Mouse (Mus musculus) limb, embryonic 12.5 days (tissue): ENCODE measurements around the gene Gm10944. TPM values are rescaled to one million over a fixed set of nuclear protein-coding genes. Genes with fewer than 3 reads are reported as not detected.
A peak's percentile ranks its signal among the peaks of the same experiment; 100 is the strongest.

ENCODE experiments used
- ATAC-seq: fragments of 200-750 bp; cut with Nextera tagmentation; 2 replicates; pipeline ENCODE4 v1.8.0; 2017; ENCODE audit warnings: low read depth, moderate TSS enrichment; ENCODE audit not compliant: insufficient number of reproducible peaks, insufficient read depth, low FRiP score, low TSS enrichment
- H3K27ac ChIP-seq: fragments of 300-500 bp; sonication (generic); 2 replicates; pipeline ENCODE4 v1.5.1; 2016; ENCODE audit warnings: mild to moderate bottlenecking, moderate library complexity
- H3K27me3 ChIP-seq: fragments of 300-500 bp; sonication (generic); 2 replicates; pipeline ENCODE4 v1.6.1; 2016; ENCODE audit warnings: mild to moderate bottlenecking, moderate library complexity
- H3K36me3 ChIP-seq: fragments of 300-500 bp; sonication (generic); 2 replicates; pipeline ENCODE4 v1.6.1; 2016; ENCODE audit warnings: mild to moderate bottlenecking, moderate library complexity
- H3K4me1 ChIP-seq: fragments of 300-500 bp; sonication (generic); replicated peaks from 2 replicates; pipeline ENCODE4 v1.6.1; 2016
- H3K4me2 ChIP-seq: fragments of 300-500 bp; sonication (generic); 2 replicates; pipeline ENCODE4 v1.6.1; 2016; ENCODE audit warnings: mild to moderate bottlenecking, moderate library complexity
- H3K4me3 ChIP-seq: fragments of 300-500 bp; sonication (generic); replicated peaks from 2 replicates; pipeline ENCODE4 v1.5.1; 2016; ENCODE audit warnings: mild to moderate bottlenecking
- H3K9ac ChIP-seq: fragments of 300-500 bp; sonication (generic); replicated peaks from 2 replicates; pipeline ENCODE4 v1.6.1; 2016; ENCODE audit warnings: mild to moderate bottlenecking, moderate library complexity
- H3K9me3 ChIP-seq: fragments of 300-500 bp; sonication (generic); 2 replicates; pipeline ENCODE4 v1.6.1; 2016; ENCODE audit warnings: mild to moderate bottlenecking, moderate library complexity
- WGBS: fragments of 180-500 bp; shearing (Covaris S2); methylation state at CpG from one replicate; pipeline ENCODE4 v1.1.7; 2016; 5-methylcytosine and 5-hydroxymethylcytosine counted together
- polyA plus RNA-seq: library from polyadenylated mRNA; unstranded; fragments of >200 nt; fragmentation: Nextera tagmentation; extraction: Ambion mirVana; gene quantifications from 2 replicates; pipeline ENCODE4 v1.2.1, GENCODE M21; 2016

Gm10944 gene
- not detected in 2 replicates for polyA plus RNA-seq

DNA sequence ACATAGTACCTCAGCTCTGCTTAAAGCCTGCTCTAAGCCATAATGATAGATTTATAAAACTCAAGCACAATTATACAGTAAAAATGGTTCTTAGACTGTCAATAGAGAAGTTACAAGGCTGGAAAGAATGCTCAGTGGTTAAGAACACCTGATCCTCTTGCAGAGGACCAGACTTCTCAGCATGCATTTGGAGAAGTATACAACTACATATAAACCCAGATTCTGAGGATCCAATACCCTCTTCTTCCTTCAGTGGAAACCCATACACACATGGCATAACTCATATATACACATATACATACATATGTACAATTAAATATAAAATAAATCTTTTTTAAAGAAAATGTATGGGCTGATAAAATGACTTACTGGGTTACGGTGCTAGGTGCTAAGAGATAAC lies at the start of gene Gm10944:
TSS of gene Gm10944 (plus strand) at position 301 of the 400 bp plus-strand sequence.
- Histone ChIP-seq H3K4me1 (no peaks in the 10 kb centered on the region), H3K4me3 (no peak within 1 kb of the TSS), H3K4me2 (no peak within 1 kb of the TSS), H3K9ac (no peak within 1 kb of the TSS), H3K9me3 (no peaks in the 10 kb centered on the region), H3K36me3 (no peaks in the 10 kb centered on the region), H3K27me3 (no peaks in the 10 kb centered on the region), H3K27ac (no peak within 1 kb of the TSS)
- WGBS: 97% methylated on average over 1 of the region's 1 CpGs
- no peak for ATAC-seq

DNA sequence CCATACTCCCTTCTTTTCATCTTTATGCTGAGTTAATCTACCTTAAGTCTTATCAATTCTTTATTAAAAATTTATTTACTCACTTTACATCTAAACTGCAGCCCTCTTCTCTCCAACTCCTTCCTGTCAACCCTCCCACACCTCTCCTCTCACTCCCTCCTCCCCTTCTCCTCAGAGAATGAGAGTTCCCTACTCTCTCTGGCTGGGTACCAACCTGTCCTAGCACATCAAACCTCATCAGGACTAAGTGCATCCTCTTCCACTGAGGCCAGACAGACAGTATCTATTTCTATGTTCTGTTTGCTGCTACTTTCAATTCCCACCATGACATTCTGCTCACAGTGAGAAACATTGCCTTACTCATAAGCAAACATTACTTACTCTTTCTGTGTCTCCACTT lies 25.2 kb upstream of the Gm10944 start:
- Histone ChIP-seq H3K36me3 (no peaks in the 10 kb centered on the region), H3K4me2 (no peak overlapping the region), H3K9me3 (no peaks in the 10 kb centered on the region), H3K27me3 (peaks cover 3% of the 10 kb centered on the region; the same call in 1 of the 2 replicates), H3K4me3 (no peak overlapping the region), H3K9ac (no peak overlapping the region), H3K4me1 (no peaks in the 10 kb centered on the region), H3K27ac (no peak overlapping the region)
- no peak for ATAC-seq

DNA sequence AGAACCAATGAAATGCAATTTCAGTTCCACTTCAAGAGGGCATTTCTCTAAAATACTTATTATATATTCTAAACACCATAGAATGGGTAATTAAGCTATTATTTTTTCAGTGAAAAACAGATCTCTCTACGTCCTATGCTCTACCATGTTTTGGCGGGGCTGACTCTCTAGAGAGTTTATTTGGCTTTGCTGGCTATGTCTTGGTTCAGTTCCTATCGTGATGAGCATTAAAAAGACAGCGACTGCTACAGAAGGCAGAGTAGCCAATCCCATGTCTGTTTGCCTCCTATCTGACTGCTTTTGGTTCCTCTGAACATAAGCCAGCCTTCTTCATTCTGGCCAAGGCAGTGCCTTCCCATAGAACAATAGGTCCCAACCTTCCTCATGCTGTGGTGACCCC lies 24.5 kb upstream of the Gm10944 start:
- Histone ChIP-seq H3K9me3 (no peaks in the 10 kb centered on the region), H3K4me3 (no peak overlapping the region), H3K4me2 (no peak overlapping the region), H3K27me3 (peaks cover 3% of the 10 kb centered on the region; the same call in 1 of the 2 replicates), H3K36me3 (no peaks in the 10 kb centered on the region), H3K9ac (no peak overlapping the region), H3K27ac (no peak overlapping the region), H3K4me1 (no peaks in the 10 kb centered on the region)
- no peak for ATAC-seq
- WGBS: 87% methylated on average over 4 of the region's 4 CpGs

DNA sequence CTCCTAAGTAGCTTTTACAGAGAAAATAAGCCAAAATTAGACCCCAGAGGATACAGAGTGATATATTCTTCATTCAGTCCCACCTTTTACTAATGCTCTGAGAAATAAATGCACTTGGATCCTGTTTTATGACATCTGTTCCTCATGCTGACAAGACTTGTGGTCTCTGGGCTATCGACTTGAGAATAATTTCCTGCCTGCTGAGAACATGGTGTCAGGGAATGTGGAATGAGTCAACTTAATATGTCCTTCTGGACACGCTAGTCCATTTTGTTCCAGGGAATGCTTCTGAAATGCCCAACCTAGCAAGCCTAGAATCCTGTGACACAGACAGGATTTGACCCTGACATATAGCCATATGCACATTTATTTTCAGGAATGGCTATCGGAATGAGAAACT lies 22.0 kb upstream of the Gm10944 start:
- H3K27me3 ChIP-seq: no peaks in the 10 kb centered on the region
- H3K36me3 ChIP-seq: no peaks in the 10 kb centered on the region
- H3K4me1 ChIP-seq: no peaks in the 10 kb centered on the region
- no peaks in the 10 kb centered on the region for H3K9me3 ChIP-seq
- no peak for ATAC-seq
- no peak overlapping the region for H3K27ac ChIP-seq
- 79% methylated on average over 3 of the region's 3 CpGs for WGBS
- no peak overlapping the region for H3K4me3 ChIP-seq
- H3K9ac ChIP-seq: no peak overlapping the region
- no peak overlapping the region for H3K4me2 ChIP-seq

DNA sequence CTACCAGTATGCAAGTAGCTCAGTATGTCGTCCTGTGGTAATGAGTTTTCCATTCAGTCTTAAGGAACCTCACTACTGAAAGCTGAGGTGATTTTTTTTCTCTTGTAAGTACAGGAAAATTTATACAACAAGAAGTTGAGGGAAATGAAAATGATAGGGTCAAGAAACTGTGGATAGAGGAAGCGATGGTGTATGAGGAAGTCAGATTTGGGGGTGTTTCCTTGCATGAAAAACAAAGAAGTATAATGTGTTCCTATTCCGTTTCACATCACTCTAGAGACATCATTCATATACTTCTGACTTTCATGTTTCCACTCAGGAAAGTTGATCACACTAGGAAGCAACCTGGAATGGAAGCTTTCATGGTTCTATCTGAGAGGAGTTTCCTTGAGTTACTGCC lies 21.2 kb upstream of the Gm10944 start:
- Histone ChIP-seq H3K9ac (no peak overlapping the region), H3K9me3 (no peaks in the 10 kb centered on the region), H3K36me3 (no peaks in the 10 kb centered on the region), H3K27ac (no peak overlapping the region), H3K27me3 (no peaks in the 10 kb centered on the region), H3K4me3 (no peak overlapping the region), H3K4me1 (no peaks in the 10 kb centered on the region), H3K4me2 (no peak overlapping the region)
- ATAC-seq: no peak
- 75% methylated on average over 3 of the region's 3 CpGs for WGBS

DNA sequence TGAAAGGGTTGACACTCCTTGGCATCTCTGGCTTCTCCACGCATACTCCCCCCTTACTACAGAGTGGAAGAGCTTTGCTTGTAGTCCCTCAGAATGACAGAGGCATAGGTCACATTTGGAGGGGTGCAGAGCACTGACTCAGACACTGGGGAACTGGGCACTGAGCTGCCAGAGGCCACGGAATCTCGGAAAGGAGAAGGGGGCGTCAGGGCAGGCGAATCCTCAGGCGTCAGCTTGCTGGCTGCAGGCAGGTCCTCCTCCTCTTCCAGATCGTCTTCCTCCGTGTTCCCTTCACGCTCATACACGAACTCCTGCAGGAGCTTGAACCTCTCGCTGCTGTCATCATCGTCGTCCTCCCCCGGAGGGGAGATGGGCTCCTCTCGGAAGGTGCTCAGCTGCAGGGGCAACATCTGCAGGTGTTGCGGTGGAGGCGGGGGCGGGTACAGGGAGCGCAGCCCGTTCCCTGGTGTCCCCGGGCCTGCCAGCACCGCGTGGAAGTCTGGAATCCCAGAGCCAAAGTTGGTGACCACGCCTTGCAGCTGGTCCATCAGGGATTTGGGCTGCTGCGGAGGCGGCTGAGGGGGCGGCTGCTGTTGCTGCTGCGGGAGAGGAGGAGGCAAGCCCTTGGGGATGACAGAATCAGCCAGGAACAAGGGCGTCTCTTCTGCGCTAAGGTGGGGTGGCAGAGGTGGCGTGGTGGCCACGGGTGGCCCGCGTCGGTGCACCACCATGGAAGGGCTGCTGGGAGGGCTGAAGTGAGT lies 7.9 kb downstream of the Gm10944 start:
- H3K27ac ChIP-seq: no peak overlapping the region
- H3K9ac ChIP-seq: peak overlapping the region; percentile 48
- no peaks in the 10 kb centered on the region for H3K9me3 ChIP-seq
- peak overlapping the region; percentile 45 for H3K4me3 ChIP-seq
- ATAC-seq: peak; percentile 73
- 2% methylated on average over 35 of the region's 35 CpGs for WGBS
- H3K4me1 ChIP-seq: peaks cover 11% of the 10 kb centered on the region; the same call in 1 of the 2 replicates
- peaks cover 27% of the 10 kb centered on the region for H3K27me3 ChIP-seq
- H3K36me3 ChIP-seq: no peaks in the 10 kb centered on the region
- H3K4me2 ChIP-seq: peak overlapping the region; percentile 95

DNA sequence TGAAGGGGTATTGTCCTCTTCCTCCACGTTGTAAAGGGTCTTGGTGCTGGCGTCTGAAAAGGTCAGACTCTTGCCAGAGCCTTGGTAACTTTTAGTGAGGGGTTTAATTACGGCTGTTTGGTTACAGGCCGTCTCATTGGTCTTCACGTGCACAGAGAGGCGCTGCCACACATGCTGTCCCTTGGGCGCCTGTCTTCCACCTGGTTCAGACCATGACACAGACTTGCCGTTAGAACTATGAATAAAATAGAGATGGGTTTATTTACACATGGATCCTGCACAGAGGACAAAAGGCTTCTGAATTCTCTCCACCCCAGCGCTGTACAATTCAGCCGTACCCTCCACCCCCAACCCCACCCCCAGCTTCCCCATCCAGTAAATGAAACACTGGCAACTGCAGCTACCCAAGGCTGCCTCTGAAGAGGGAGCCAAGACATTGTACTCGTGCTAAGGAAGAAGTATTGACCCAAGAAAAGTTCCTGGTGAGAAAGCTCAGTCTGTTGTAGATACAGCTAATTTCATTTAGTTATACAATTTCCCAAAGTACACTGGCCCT lies 8.6 kb downstream of the Gm10944 start:
- no peak; the same call in 1 of the 2 replicates for ATAC-seq
- Histone ChIP-seq H3K4me3 (peak overlapping the region; percentile 45), H3K36me3 (no peaks in the 10 kb centered on the region), H3K9me3 (no peaks in the 10 kb centered on the region), H3K4me1 (peaks cover 11% of the 10 kb centered on the region; the same call in 1 of the 2 replicates), H3K4me2 (peak overlapping the region; percentile 95), H3K27ac (no peak overlapping the region), H3K27me3 (peaks cover 27% of the 10 kb centered on the region), H3K9ac (peak overlapping the region; percentile 48)
- WGBS: 14% methylated on average over 11 of the region's 11 CpGs

DNA sequence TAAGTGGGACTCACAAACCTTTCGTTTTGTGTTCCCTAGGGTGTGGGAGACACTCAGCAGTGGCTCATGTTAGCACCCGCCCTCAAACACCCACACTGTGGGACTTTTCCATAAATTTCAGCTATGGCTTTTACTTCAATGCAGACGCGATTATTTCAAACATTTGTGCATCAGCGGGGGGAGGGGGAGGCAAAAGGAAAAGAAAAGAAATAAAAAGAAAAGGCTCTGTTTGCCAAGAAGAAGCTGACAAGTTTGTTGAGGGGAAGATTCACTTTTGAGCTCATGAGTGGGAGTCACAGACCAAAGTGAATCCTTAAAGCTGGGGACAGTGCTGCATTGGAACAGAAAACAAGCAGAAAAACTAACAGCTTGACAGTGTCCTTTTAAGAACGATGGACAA lies 16.3 kb downstream of the Gm10944 start:
- H3K4me3 ChIP-seq: no peak overlapping the region
- no peak overlapping the region for H3K4me2 ChIP-seq
- H3K27me3 ChIP-seq: no peaks in the 10 kb centered on the region
- H3K4me1 ChIP-seq: no peaks in the 10 kb centered on the region; the same call in 1 of the 2 replicates
- H3K9ac ChIP-seq: no peak overlapping the region
- H3K9me3 ChIP-seq: no peaks in the 10 kb centered on the region
- ATAC-seq: no peak
- H3K36me3 ChIP-seq: no peaks in the 10 kb centered on the region
- WGBS: 70% methylated on average over 6 of the region's 6 CpGs
- no peak overlapping the region for H3K27ac ChIP-seq

DNA sequence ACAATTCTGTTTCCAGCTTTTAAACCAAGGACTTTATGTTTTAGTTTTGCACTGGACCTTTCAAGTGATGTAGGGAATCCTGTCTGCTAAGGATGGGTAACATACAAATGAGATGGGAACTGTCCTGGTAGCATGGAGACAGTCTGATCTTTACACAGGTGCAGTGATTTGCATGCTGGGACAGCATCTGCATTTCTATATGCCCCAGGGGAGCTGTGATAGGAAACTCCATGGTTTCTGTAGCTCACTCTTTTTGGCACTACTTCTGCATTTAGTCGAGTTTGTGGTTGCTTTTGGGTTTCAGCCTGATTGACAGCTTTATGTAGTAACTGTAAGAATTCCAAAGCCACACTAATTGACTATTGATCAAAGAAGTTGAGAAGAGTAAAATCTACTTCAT lies 19.8 kb downstream of the Gm10944 start:
- no peaks in the 10 kb centered on the region; the same call in 1 of the 2 replicates for H3K4me1 ChIP-seq
- no peak overlapping the region for H3K9ac ChIP-seq
- no peaks in the 10 kb centered on the region for H3K27me3 ChIP-seq
- WGBS: 30% methylated on average over 1 of the region's 1 CpGs
- H3K4me2 ChIP-seq: no peak overlapping the region
- no peaks in the 10 kb centered on the region for H3K9me3 ChIP-seq
- no peak for ATAC-seq
- no peak overlapping the region for H3K27ac ChIP-seq
- no peak overlapping the region for H3K4me3 ChIP-seq
- no peaks in the 10 kb centered on the region for H3K36me3 ChIP-seq

DNA sequence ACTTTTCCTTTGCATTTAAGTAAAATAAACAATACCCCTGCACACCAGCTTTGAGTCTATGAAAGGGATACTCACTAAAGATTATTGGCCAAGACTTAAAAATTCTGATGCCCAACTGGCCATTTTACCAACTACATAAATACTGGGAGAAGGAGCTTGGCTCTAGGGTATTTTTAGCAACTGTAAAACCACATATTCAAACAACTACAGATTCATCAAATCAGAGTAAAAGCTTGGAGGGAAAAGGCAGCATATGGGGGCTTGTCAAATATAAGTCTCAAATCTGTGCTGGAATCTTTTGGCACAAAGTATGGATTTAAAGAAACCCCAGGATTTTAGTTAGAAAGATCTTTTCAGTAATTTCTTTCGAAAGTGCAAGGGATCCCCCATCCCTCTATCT lies 20.2 kb downstream of the Gm10944 start:
- no peak overlapping the region for H3K9ac ChIP-seq
- no peaks in the 10 kb centered on the region for H3K9me3 ChIP-seq
- no peak overlapping the region for H3K4me3 ChIP-seq
- no peak overlapping the region for H3K27ac ChIP-seq
- H3K4me2 ChIP-seq: no peak overlapping the region
- no peaks in the 10 kb centered on the region for H3K36me3 ChIP-seq
- ATAC-seq: no peak
- H3K4me1 ChIP-seq: no peaks in the 10 kb centered on the region; the same call in 1 of the 2 replicates
- 93% methylated on average over 1 of the region's 1 CpGs for WGBS
- no peaks in the 10 kb centered on the region for H3K27me3 ChIP-seq

DNA sequence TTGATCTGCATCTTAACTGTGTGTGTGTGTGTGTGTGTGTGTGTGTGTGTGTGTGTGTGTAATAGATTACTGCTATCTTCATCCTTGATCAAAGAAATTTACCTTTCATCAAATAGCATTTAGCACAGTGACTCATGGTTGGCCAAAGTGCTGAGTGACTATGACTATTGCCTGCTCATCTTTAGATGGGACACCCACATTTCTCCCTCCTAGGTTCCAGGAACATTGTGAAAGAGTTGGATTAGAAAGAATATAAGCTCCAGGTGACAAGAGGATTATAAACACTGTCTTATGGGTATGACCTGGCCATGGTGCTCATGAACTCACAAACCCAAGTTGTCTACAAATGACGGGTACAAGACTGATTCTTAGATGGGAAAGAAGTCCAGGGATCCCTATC lies 26.9 kb downstream of the Gm10944 start:
- ATAC-seq: no peak
- H3K9ac ChIP-seq: no peak overlapping the region
- WGBS: 90% methylated on average over 1 of the region's 1 CpGs
- H3K4me3 ChIP-seq: no peak overlapping the region
- H3K27ac ChIP-seq: no peak overlapping the region
- H3K4me2 ChIP-seq: no peak overlapping the region
- H3K4me1 ChIP-seq: no peaks in the 10 kb centered on the region
- no peaks in the 10 kb centered on the region for H3K9me3 ChIP-seq
- no peaks in the 10 kb centered on the region for H3K36me3 ChIP-seq
- no peaks in the 10 kb centered on the region for H3K27me3 ChIP-seq
